In genomic region chr10:66826327-66826726, GRCm38 (mm10) we compare ENCODE assay signal across 18 mouse cellular contexts.
DNase-seq lines count a peak whose midpoint lies in the region; ATAC-seq and TF ChIP-seq lines count a peak whose summit lies in the region.
"Had no signal": no experiment of that assay in that cellular context is flagged by ENCODE, and none has a peak within 500 bp of the region (broad histone marks: within the 10 kb centered on the region; RNA-seq: fewer than 3 reads in every experiment).

No protein-coding gene starts in this region.

- no peak overlapping the region for H3K4me3 ChIP-seq in CH12.LX (replicated peaks in 1 of 3; ENCODE audit: low read depth in 2 of 3, low read length in 2 of 3, poor library complexity in 1 of 3)
- H3K4me3 ChIP-seq in limb, embryonic 10.5 days: no peak overlapping the region
- H3K4me3 ChIP-seq in hindbrain, embryonic 10.5 days: no peak overlapping the region
- no peak overlapping the region for H3K4me3 ChIP-seq in forebrain, embryonic 16.5 days (replicated peaks; ENCODE audit: low read length)
- H3K4me3 ChIP-seq: forebrain, embryonic 13.5 days; left cerebral cortex, adult 2 months; liver, embryonic 13.5 days had no signal

- peak; percentile 56 for TF ChIP-seq EP300 in CH12.LX (IDR thresholded peaks at IDR 0.05; ENCODE audit: low read length)

- no peak for TF ChIP-seq RAD21 in CH12.LX (IDR thresholded peaks at IDR 0.05; ENCODE audit: low read depth, low read length)

- dilution Hi-C loops in CH12.LX (cut with MboI; ENCODE audit: extremely low pct_ligation_motif_present, extremely low pct_unique_long_range_greater_than_20kb, low sequenced_read_pairs): no loop called here

- in situ Hi-C loops in CH12.LX (cut with MboI; ENCODE audit: low pct_ligation_motif_present, low pct_unique_long_range_greater_than_20kb, low sequenced_read_pairs): no loop called here

- no peak overlapping the region for H3K9ac ChIP-seq in CH12.LX (ENCODE audit: insufficient read depth, low read depth)
- H3K9ac ChIP-seq in forebrain, embryonic 16.5 days (replicated peaks; ENCODE audit: low read depth, low read length): no peak overlapping the region
- H3K9ac ChIP-seq: forebrain, embryonic 13.5 days; liver, embryonic 13.5 days; lung, embryonic 14.5 days had no signal

- peaks cover 2 to 13% of the 10 kb centered on the region in 2 experiments; a peak in 1 of 4 replicates for H3K4me1 ChIP-seq in CH12.LX (ENCODE audit: control insufficient read depth in 1 of 2, insufficient read depth in 2 of 2)
- peaks cover 13% of the 10 kb centered on the region for H3K4me1 ChIP-seq in limb, embryonic 10.5 days
- no peaks in the 10 kb centered on the region for H3K4me1 ChIP-seq in hindbrain, embryonic 10.5 days (replicated peaks)
- no peaks in the 10 kb centered on the region for H3K4me1 ChIP-seq in forebrain, embryonic 16.5 days (replicated peaks; ENCODE audit: control insufficient read depth, insufficient read depth, low read length)
- H3K4me1 ChIP-seq: forebrain, embryonic 13.5 days; liver, embryonic 13.5 days had no signal

- H3K4me2 ChIP-seq in CH12.LX (ENCODE audit: insufficient read depth, low read depth, poor library complexity, severe bottlenecking): no peak overlapping the region
- H3K4me2 ChIP-seq in forebrain, embryonic 16.5 days (ENCODE audit: low read length): no peak overlapping the region
- H3K4me2 ChIP-seq: forebrain, embryonic 13.5 days; liver, embryonic 13.5 days; lung, embryonic 14.5 days had no signal

- WGBS in limb, embryonic 10.5 days: 55% methylated on average over 3 of the region's 3 CpGs
- WGBS in hindbrain, embryonic 10.5 days: 74% methylated on average over 3 of the region's 3 CpGs
- 81% methylated on average over 3 of the region's 3 CpGs for WGBS in forebrain, embryonic 16.5 days

- H3K27ac ChIP-seq in CH12.LX (ENCODE audit: insufficient read depth, low read depth): no peak overlapping the region
- no peak overlapping the region for H3K27ac ChIP-seq in limb, embryonic 10.5 days
- no peak overlapping the region for H3K27ac ChIP-seq in hindbrain, embryonic 10.5 days
- H3K27ac ChIP-seq in forebrain, embryonic 16.5 days (ENCODE audit: low read length): no peak overlapping the region
- H3K27ac ChIP-seq: forebrain, embryonic 13.5 days; left cerebral cortex, adult 2 months; liver, embryonic 13.5 days had no signal

- H3K79me2 ChIP-seq in CH12.LX (replicated peaks; ENCODE audit: control insufficient read depth, extremely low read depth, insufficient read depth, poor library complexity, severe bottlenecking): no peaks in the 10 kb centered on the region

- no peaks in the 10 kb centered on the region for H3K27me3 ChIP-seq in CH12.LX (replicated peaks)
- no peaks in the 10 kb centered on the region for H3K27me3 ChIP-seq in limb, embryonic 10.5 days (ENCODE audit: low read depth, poor library complexity, severe bottlenecking)
- H3K27me3 ChIP-seq in hindbrain, embryonic 10.5 days (ENCODE audit: insufficient read depth, poor library complexity, severe bottlenecking): no peaks in the 10 kb centered on the region
- no peaks in the 10 kb centered on the region for H3K27me3 ChIP-seq in forebrain, embryonic 16.5 days (replicated peaks; ENCODE audit: control insufficient read depth, insufficient read depth, low read length)
- H3K27me3 ChIP-seq: forebrain, embryonic 13.5 days; liver, embryonic 13.5 days had no signal

- H3K9me3 ChIP-seq in CH12.LX (replicated peaks; ENCODE audit: low read length): peaks cover 2% of the 10 kb centered on the region
- no peaks in the 10 kb centered on the region for H3K9me3 ChIP-seq in limb, embryonic 10.5 days (replicated peaks)
- no peaks in the 10 kb centered on the region for H3K9me3 ChIP-seq in hindbrain, embryonic 10.5 days
- H3K9me3 ChIP-seq in forebrain, embryonic 16.5 days (ENCODE audit: control insufficient read depth, low read length): no peaks in the 10 kb centered on the region
- H3K9me3 ChIP-seq: forebrain, embryonic 13.5 days; liver, embryonic 13.5 days had no signal

- no peak for TF ChIP-seq POLR2A in CH12.LX (IDR thresholded peaks at IDR 0.05; ENCODE audit: low read depth, low read length)

- no peaks in the 10 kb centered on the region for H3K36me3 ChIP-seq in CH12.LX (replicated peaks in 1 of 2; ENCODE audit: control insufficient read depth in 1 of 2, insufficient read depth in 1 of 2, low read length in 1 of 2)
- H3K36me3 ChIP-seq in limb, embryonic 10.5 days: no peaks in the 10 kb centered on the region
- H3K36me3 ChIP-seq in hindbrain, embryonic 10.5 days: no peaks in the 10 kb centered on the region
- H3K36me3 ChIP-seq in forebrain, embryonic 16.5 days (ENCODE audit: control insufficient read depth, insufficient read depth): no peaks in the 10 kb centered on the region
- H3K36me3 ChIP-seq: liver, embryonic 13.5 days had no signal

- DNase-seq in 3134 (ENCODE audit: extremely low read depth, insufficient read length, low spot score): peak; percentile 40
- no peak for DNase-seq in CH12.LX (ENCODE audit: extremely low read depth)
- peak; percentile 67 for DNase-seq in fibroblast of lung, adult 2 months (ENCODE audit: low read depth)
- peak; percentile 55 for DNase-seq in limb, embryonic 10.5 days (ENCODE audit: low spot score)
- DNase-seq in hindbrain, embryonic 10.5 days (ENCODE audit: low spot score): no peak
- DNase-seq in adrenal gland, postnatal 10 days: no peak
- DNase-seq: cerebellum, adult 9-11 months; kidney, adult 9 months; kidney, postnatal 4 days; layer of hippocampus, adult 9-11 months; left cerebral cortex, postnatal 4 days; liver, embryonic 13.5 days; lung, embryonic 14.5 days; lung, postnatal 4 days; thymus, postnatal 25 days had no signal

- no peak for ATAC-seq in forebrain, embryonic 16.5 days
- ATAC-seq: forebrain, embryonic 13.5 days had no signal

- no peak for TF ChIP-seq CTCF in CH12.LX (conservative IDR thresholded peaks at IDR 0.05 in 1 of 2, IDR thresholded peaks at IDR 0.05 in 1 of 2; ENCODE audit: low read depth in 2 of 2, low read length in 2 of 2)

TF ChIP-seq in CH12.LX, 34 proteins besides CTCF, POLR2A, EP300 and RAD21:
- TF ChIP-seq BHLHE40 (IDR thresholded peaks at IDR 0.05; ENCODE audit: low read depth, low read length) (peak; percentile 64), MAX (IDR thresholded peaks at IDR 0.05; ENCODE audit: low read length) (no peak), RCOR1 (conservative IDR thresholded peaks at IDR 0.05; ENCODE audit: low read depth, low read length) (0 out of 2 replicates have a peak, but pooled peaks have one; percentile 41), ETS1 (conservative IDR thresholded peaks at IDR 0.05; ENCODE audit: low read depth, low read length) (peak; percentile 87), USF1 (IDR thresholded peaks at IDR 0.05; ENCODE audit: low read depth, low read length) (no peak), JUND (conservative IDR thresholded peaks at IDR 0.05; ENCODE audit: low read depth, low read length) (0 out of 2 replicates have a peak, but pooled peaks have one; percentile 37), JUN (IDR thresholded peaks at IDR 0.05; ENCODE audit: insufficient read depth, low read depth, low read length) (peak; percentile 38; the same call in 1 of the 2 replicates)
TF ChIP-seq in CH12.LX: peak in this region for 5.

Comparison
In these comparisons a context has a peak if more than half of its experiments do, and no peak if none do; other contexts are left out.
1. DNase-seq: peak in 3134 (single experiment), fibroblast of lung, adult 2 months (single experiment) and limb, embryonic 10.5 days (single experiment); none in CH12.LX (single experiment), hindbrain, embryonic 10.5 days (single experiment) and adrenal gland, postnatal 10 days (single experiment).